Mouse (Mus musculus): Measurements from ENCODE around the gene Dcaf4. TPM values are rescaled to one million over a fixed set of nuclear protein-coding genes. Genes with fewer than 3 reads are reported as not detected.

Gene Dcaf4
- polyA plus RNA-seq, 1 experiment from 2014 or later: 34.7 TPM

Other genes with a start within 250 kb of the Dcaf4 start
- 7.9 and 9.0 TPM in 2 replicates for gene Dpf3, start 32.8 kb upstream of the Dcaf4 start, polyA plus RNA-seq (2015; fragmentation: Nextera tagmentation; extraction: Ambion mirVana)
- gene Zfyve1, start 76.8 kb downstream of the Dcaf4 start, polyA plus RNA-seq (2015; fragmentation: Nextera tagmentation; extraction: Ambion mirVana): 30.1 and 30.8 TPM in 2 replicates
- gene Rbm25, start 110.8 kb downstream of the Dcaf4 start, polyA plus RNA-seq (2015; fragmentation: Nextera tagmentation; extraction: Ambion mirVana): 329 and 335 TPM in 2 replicates
- gene Psen1, start 167.7 kb downstream of the Dcaf4 start, polyA plus RNA-seq (2015; fragmentation: Nextera tagmentation; extraction: Ambion mirVana): 56.5 and 60.5 TPM in 2 replicates
- 0.10 and 0.19 TPM in 2 replicates for gene Papln, start 243.2 kb downstream of the Dcaf4 start, polyA plus RNA-seq (2015; fragmentation: Nextera tagmentation; extraction: Ambion mirVana)